Mouse (Mus musculus): Measurements from ENCODE around the gene Gfpt1.

The Gfpt1 gene

DNA sequence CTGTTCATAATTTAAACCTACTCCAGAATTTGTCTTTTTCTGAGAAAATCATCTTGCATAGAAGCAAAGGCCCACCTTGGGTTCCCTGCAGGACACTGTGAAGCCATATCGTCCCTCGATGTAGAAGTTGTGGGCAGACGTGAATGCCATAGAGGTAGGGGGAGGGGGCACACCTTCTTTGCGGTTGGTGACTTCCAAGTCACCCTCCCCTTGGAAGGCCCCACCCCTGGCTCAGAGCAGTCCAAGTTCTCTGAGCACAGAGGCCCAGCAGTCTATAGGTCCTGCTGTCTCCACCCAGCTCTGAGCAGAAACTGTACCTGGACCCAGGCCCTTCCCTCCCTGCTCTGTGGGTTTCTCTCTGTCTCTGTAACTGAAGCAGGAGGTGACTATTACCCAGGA lies 59.3 kb downstream of the Gfpt1 start:
- peak; percentile 10 for DNase-seq

- peak; percentile 27 for DNase-seq
Observed at GRCm38 (mm10) chr6:87102421-87102911, 59.8 kb downstream of the Gfpt1 start.

GRCm38 (mm10) chr6:87103314-87103713 lies 60.7 kb downstream of the Gfpt1 start:
- no peak for DNase-seq

GRCm38 (mm10) chr6:87104123-87104796 lies 61.6 kb downstream of the Gfpt1 start, which contains the start of gene D6Ertd527e:
Gene D6Ertd527e, plus strand, starts transcription at chr6:87104746.
- DNase-seq, result no peak

DNA sequence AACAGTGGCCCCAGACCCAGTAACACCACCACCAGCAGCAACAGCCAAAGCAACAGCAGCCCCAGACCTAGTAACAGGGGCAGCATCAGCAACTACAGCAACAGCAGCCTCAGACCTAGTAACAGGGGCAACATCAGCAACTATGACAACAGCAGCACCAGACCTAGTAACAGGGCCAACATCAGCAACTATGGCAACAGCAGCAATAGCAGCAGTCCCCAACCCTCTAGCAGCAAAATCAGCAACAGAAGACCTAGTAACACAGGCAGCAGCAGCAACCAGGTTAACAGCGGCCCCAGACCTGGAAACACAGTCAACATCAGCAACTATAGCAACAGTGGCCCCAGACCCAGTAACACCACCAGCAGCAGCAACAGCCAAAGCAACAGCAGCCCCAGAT lies 68.8 kb downstream of the Gfpt1 start:
- DNase-seq, result no peak

DNA sequence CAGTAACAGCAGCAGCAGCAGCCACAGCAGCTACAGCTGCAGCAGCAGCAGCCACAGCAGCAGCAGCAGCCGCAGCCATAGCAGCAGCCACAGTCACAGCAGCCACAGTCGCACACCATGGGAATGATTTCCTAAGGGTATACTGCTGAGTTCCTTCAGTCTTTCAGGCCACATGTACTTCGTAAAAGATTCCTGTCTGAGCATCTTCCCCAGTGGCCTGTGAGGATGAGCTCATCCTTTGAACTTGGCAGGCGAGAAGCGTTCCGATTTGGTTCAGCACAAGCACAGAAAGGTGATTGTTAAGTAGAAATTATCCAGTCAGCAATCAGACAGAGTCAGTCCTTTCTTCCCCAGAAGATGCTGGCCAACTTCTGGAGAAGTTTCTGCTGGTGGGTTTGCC lies 69.5 kb downstream of the Gfpt1 start:
- no peak for DNase-seq

GRCm38 (mm10) chr6:87115981-87116380 lies 73.3 kb downstream of the Gfpt1 start:
- no peak for DNase-seq

DNA sequence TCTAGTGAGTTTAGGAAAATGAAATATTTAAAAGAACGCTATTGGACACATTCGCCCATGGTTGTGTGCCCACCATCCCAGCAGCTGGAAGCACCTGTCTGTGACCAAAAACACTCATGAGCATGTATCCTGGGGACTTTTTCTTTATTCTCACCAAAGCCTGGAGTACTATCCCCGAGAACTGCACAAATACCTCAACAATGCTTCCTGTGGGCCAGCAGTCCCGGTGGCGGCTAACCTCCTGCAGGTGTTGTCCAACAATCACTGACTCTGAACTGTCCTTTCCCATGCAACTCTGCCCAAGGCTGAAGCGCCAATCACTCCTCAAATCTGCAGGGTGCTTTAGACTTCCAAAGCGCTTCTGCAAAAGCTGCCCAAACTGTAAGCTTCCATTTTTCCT lies 74.0 kb downstream of the Gfpt1 start:
- no peak for DNase-seq

DNA sequence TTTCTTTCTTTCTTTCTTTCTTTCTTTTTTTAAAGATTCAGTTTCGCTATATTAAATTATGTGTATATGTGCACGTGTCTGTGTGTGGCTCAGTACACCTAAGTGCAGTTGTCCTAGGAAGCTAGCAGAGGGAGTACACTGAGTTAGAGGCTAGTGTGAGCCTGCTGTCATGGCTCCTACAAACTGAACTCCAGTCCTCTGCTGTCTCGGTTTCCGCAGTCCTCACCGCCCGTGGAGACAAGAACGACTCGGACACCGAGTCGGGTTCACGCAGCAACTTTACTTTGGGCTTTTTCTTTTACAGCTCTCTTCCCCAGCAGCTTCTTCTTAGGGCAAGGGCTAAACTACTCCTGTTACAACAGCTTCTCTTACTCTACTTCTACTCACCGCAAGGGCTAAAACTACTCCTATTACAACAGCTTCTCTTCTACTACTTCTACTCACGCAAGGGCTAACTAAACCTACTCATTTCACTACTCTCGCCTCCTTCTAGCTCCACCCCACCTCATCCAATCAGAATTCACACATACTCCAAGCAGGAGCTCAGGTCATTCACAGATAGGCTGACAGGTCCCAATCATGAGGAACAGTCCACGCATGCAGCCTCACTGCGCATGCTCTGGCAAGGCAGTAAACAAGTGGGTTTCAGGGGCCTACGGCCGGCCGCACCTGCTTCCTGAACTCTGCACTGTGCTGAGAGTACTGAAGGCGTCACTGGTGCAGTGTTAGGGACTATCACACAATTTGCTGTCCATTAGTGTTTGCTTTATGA lies 76.6 kb downstream of the Gfpt1 start:
- no peak for DNase-seq

DNA sequence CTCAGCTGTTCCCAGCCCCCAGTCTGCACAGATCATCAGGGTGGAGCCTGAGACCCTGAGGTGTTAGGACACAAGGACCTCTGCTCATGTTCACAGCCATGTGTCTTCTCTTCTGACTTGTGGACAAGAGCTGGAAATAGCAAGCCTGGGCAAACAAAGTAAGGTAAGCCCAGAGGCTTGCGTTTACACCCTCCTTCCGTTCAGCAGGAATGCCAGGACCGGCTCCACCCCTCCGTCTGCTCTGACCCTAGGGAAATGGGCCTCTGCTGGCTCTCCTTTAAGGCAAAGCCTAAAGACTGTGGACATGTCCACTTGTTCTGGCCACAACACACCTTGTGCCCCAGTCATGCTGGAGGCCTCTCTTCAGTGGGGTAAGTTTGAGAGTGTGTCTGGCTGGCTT lies 77.3 kb downstream of the Gfpt1 start:
- no peak for DNase-seq

DNA sequence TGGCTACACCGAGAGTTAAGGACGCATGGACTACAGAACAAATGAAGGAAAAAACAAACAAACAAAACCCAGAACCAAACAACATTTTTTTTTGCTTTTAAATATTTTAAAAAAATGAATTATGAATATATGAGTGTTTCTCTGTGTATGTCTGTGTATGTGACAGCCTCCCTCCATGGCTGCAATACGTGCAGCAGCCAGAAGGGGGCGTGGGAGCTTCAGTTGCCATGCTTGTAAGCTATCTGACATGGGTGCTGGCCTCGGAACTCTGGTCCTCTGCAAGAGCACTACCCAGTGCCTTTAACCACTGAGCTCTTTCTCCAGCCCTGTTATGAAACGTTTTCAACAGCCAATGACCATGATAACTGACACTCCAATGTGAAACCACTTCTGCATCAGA lies 78.0 kb downstream of the Gfpt1 start:
- DNase-seq, result no peak

DNA sequence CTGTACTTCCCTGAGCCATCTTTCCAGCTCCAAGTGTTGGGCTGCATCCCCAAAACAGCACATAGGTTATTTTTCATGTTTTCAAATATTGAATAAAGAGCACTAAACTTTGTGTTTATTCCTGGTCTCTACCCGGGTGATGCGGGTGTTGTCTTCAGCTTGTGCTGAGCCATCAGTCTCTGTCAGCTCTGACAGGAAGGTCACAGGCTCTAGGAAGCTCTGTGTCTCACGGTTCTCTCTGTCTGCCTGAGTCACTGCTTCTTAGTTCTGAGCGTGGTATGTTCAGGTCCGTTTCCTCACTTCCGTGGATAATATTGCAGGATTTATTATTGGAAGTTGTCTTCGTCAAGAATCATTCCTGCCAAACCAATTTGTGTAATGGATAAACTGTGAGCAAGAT lies 79.3 kb downstream of the Gfpt1 start:
- DNase-seq, result no peak

GRCm38 (mm10) chr6:87123406-87123805 lies 80.8 kb downstream of the Gfpt1 start:
- DNase-seq, result no peak

DNA sequence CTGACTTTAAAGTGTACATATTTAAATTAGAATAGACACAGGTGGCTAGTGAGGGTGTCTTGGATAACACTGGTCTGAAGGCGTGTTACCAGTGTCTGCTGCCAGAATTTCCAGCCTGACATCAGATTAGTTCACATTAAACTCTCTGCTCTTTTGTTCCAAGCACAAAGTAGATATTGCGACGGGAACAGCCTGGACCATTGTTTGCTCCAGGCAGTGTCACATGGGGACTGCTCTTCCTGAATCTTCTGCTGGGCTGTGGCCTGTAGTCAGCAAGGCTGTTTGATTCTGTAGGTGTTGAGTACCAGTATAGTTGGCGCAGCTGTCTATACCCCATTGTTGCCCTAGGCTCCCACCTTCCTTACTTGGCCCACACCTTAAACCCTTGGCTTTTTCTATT lies 81.3 kb downstream of the Gfpt1 start:
- DNase-seq, result no peak

DNA sequence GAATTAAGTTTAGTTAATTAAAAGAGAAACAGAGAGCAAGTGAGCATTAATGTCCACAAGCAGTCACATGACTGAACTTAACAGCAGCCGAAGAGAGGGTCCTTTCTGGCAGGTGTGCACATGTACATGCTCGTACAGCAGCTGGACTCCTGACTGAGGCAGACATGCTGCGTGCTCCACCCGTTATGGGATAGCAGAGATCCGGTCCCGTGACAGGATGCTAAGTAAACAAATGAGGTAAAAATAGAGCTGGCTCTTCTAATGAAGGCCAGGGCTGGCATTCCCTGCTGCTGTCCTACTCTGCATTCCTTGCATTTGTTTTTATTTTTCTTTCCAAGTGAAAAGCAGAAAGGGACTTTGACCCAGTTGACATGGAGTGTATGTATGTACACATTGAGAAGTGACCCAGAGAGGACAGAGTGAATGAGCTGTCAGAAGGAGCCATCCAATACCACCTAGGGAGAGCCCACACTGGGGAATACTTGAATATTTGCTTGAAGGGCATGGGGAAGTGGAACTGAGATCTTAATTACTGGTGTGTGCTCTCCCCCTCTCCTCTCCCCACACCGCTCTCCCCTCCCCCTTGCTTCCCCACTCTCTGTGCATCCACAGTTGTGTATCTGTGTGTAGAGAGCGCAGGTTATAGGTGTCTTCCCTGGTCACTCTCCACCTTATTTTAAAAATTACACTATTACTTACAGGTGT lies 84.6 kb downstream of the Gfpt1 start:
- no peak for DNase-seq

- no peak for DNase-seq
Observed at GRCm38 (mm10) chr6:87129861-87130260, 87.2 kb downstream of the Gfpt1 start.

GRCm38 (mm10) chr6:87130628-87131027 lies 88.0 kb downstream of the Gfpt1 start:
- DNase-seq, result no peak

- no peak for DNase-seq
Observed at GRCm38 (mm10) chr6:87131078-87131477, 88.4 kb downstream of the Gfpt1 start.

DNA sequence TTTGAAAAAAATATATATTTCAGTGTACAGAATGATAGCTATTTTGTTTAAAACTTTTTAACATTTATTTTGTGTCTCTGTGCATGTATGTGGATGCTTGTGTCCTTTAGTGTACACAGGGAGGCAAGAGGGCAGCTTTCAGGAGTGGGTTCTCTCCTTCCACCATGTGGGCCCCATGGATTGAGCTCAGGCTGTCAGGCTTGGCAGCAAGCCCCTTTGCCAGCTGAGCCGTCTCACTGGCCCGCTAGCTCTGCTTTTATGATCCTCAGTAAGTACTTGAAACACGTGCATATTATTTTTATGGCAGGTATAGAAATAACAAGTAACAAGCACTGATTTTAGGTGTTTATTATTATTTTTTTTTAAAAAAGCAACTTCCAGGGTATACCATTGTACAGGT lies 90.9 kb downstream of the Gfpt1 start:
- DNase-seq, result no peak

GRCm38 (mm10) chr6:87133966-87134546 lies 91.4 kb downstream of the Gfpt1 start:
- DNase-seq, result no peak

DNA sequence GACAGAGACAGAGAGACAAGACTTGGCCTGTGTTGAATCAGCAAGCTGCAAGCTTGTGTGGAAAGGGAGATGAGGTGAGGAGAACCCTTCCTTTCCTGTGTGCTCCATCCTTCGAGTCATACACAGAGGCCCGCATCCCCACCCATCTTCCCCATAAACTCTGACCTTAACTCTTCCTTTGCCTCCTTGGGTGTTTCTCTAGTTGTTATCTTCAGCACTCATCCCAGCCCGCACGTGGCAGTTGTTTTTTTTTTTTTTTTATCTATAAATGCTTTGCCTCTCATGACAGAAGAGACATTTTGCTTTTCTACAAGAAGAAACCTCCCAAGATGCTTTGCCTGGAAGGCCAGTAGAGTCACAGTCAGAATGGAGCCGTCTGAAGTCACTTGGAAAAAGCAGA lies 95.8 kb downstream of the Gfpt1 start:
- DNase-seq, result no peak

DNA sequence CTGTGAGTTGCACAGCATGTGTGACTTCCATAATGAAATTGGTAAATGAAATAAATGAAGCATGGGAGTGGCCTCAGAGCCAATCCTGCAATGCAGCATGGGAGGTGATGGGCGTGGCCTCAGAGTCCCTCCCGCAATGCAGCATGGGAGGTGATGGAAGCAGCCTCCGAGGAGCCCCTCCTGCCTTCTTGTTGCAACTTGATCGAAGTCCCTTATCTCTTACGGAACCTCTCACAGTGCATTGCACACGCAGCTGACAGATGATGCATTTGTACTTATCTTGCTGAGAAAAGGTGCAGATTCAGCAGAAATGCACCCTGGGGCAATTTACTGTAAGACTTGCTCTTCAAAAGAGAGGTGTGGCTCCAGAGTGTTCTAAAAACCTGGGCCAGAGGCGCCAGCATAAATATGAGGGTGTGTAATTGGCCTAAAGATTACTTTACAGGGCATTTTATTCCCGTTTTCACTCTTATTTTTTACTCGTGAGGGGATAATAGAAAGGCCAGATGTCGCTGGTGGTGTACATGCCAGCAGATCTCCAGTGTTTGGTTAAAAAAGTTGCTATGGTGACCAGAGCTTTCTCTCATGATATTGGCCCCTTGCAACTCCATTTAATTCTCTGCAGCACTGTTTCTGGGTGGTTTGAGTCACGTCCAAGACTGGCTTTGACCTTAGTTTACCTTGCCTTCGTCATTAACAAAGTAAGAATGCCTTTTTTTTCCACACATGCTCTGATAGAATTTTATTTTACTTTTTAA lies 97.3 kb downstream of the Gfpt1 start:
- no peak for DNase-seq
